Mouse (Mus musculus): ENCODE results near the gene Tcp11l1.

Tcp11l1 gene

DNA sequence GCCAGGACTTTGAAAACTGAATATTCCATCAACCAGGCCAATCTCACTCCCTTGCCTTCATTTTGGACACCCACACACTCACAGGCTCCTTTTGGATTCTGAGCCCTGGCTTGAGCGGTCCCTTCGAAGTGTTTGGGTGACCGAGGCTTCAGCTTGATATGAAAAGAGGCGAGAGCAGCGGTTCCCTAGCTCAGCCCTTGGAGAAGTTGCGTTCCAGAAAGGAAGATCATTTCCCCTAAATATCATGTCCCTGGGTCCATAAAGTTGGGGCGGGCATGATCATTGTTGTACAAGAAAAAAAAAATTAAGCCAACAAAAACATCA is 479 bp upstream of the Tcp11l1 start:
- peak; percentile 35 for DNase-seq (ENCODE audit: low spot score)

DNA sequence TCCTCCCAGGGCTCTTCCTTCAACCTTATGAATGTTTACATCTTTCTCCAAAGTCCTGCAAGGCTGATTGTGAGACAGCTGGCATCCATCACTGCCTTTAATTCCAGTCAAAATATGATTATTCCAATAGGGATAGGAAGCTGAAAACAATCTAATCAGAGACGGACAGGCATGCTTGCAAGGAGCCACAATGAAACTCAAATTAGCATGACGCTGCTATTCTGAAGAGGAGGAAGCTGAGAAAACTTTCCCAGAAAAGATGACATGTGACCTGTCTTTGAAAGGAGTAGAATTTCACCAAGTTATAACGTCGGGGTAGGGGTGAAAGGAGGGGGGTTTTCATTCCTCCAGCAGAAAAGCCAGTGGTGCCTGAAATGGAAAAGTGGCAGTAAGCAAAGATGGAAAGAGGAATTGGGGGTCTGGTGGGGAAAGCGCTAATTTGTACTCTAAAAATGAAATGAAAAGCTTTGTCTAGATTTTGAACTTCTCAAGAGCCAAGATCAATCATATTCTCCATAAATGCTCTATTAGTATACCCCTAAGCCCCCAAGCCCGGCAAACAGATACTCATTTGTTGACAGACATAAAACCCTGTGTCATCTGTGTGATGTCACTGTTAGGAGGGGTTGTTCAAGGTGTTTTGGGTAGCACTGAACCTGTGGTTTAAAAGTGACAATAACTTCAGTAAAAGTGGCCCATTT is 1.1 kb downstream of the Tcp11l1 start:
- DNase-seq (ENCODE audit: low spot score), result no peak

DNA sequence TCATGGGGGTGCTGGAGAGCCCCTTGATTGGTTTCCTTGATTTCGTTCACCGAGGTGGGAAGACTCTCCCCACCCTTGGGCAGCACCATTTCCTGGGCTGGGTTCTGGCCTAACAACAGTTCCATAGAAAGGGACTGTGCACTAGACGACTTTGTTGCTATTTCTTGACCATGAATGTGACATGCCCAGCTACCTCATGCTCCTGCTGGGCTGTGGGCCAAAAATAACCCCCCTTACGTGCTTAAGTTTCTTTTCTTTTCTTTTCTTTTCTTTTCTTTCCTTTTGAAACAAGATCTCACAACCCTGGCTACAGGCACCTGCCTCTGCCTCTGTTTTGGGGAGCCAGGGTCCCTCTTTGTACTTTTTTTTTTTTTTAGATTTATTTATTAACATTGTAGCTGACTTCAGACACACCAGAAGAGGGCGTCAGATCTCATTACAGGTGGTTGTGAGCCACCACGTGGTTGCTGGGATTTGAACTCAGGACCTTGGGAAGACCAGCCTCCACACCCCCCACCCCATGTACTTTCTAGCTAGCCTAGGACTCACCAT is 2.1 kb downstream of the Tcp11l1 start:
- DNase-seq (ENCODE audit: low spot score), result no peak

DNA sequence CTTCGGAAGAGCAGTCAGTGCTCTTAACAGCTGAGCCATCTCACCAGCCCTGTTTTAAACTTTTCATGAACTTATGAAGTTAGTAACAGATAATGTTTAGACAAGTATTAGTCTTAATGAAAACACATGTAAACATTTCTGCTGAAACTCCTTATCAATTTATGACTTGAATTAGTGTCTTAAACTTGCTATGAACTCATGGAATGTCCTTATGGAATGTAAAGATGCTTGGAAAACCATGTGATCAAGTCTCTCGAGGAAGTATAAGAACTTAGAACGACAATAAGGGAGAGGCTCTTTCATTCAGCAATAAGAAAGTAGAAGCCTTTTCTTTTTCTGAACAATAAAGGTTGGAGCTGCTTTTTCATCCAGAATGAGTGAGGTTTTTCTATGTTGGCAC is 7.6 kb downstream of the Tcp11l1 start:
- DNase-seq (ENCODE audit: low spot score), result no peak

DNA sequence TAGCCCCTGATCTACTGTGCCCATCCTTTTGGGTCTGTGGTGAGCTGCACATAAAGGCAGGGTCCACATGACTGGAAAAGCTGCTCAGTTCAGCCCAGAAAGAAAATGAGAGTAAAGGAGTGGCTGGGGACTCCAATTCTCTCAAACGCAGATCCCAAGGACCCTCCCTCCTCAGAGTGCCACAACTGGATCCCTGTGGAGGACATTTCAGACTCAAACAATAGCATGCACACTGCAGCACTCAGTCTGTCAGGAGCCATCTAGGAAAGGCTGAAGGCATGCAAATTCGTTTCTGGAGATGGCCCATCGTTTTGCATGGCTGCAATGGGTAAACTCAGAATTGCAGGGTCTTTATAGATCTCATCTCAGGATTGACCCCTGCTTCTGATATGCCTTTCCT is 8.8 kb downstream of the Tcp11l1 start:
- no peak for DNase-seq (ENCODE audit: low spot score)

DNA sequence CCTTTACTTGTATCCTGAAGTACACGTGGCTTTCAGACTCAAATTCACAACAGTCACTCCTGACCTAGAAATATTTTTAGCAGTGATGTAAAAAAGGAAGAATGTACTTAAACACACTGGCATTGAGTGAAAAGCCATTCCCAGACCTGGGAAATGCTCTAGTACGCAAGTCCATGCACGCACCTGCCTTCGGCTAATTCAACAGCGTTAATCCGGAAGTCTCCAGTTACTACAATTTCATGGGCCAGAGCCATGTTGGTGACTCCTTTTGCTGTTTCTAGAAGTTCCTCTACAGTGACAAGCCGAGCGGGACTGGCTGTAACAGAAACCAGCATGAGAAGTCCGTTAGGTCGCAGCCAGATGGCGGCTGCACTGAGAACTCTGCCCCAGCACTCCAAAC is 12.3 kb downstream of the Tcp11l1 start:
- DNase-seq (ENCODE audit: low spot score), result no peak

DNA sequence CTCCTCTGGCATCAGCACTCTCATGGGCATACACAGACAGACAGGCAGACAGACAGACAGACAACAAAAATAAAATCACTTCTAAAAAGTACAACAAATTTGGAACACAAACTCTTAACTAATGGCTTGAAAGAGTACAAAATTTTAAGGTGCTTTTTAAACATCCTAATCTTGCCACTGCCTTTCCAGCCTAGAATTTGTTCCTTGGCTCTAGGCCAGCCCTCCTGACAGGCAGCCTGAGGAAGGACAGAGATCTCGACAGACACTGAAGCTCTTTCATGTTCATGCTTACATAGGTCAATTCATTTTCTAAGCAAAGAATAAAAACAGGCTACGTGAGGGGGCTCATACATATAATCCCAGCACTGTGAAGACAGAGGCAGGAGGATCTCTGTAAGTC is 19.4 kb downstream of the Tcp11l1 start:
- DNase-seq (ENCODE audit: low spot score), result no peak

DNA sequence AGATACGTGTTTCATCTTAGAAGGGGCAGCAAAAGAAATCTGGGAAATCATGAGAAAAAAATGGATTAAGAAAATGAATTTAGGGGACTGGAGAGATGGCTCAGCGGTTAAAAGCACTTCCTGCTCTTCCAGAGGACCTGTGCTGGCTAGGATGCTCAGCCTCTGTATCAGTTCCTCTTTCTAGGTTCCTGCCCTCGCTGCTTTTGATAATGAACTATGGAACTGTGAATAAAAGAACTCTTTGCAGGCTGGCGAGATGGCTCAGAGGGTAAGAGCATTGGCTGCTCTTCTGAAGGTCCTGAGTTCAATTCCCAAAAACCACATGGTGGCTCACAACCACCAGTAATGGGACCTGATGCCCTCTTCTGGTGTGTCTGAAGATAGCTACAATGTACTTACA is 21.2 kb downstream of the Tcp11l1 start:
- DNase-seq (ENCODE audit: low spot score), result no peak

DNA sequence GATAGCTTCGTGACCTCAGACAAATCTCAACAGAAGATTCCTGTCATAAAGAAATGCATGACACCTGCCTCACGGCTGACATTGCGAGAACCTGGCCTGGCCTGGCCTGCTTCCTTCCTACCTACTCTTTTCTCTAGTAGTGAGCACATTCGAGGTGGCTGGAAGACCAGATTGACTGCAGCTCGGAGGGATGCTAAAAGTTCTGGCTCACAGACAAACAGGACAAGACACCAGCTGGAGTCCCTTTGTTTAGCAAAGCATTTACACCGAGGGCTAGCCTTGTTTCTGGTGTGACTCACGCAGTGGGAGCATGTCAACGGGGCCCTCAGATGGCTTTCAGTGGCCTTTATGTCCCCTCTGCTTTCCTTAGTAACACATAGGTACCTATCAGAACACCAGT is 23.2 kb downstream of the Tcp11l1 start:
- DNase-seq (ENCODE audit: low spot score), result no peak

DNA sequence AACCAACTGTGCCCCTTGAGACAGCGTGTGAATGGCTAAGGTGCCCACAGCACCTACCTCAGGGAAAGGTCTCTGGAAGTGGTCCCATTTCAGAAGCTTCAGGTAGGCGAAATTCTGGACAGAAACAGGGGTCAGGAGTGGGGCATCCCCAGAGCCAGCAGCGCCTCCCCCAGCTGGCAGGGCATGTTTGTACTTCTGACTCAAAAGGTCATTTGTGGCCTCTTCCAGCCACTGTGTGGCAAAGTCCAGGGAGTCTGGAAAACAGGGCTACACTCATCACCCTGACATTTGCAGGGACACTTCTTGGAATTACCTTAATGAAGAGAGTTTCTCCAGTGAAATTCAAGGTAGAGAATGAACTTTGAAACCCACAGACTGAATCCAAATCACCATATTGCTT is 23.6 kb downstream of the Tcp11l1 start:
- DNase-seq (ENCODE audit: low spot score), result no peak

DNA sequence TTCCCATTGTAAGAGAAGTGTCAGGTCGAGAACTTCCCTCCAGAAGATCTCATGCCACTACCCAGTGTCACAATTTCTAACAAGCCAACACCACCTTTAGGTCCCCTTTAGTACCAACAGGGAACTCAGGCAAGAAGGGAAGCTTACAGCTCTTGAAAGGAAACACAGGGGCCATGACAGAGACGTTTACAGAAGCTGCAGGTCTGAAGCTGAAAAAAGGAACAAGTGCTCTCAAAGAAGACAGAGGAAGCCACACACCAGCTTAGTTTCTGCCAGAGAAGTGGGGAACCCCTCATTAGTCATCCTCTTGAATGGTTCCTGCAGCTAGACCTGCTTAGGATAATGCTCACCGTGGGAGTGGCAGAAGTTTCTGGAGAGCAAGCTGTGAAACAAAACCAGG is 24.7 kb downstream of the Tcp11l1 start:
- no peak for DNase-seq (ENCODE audit: low spot score)

DNA sequence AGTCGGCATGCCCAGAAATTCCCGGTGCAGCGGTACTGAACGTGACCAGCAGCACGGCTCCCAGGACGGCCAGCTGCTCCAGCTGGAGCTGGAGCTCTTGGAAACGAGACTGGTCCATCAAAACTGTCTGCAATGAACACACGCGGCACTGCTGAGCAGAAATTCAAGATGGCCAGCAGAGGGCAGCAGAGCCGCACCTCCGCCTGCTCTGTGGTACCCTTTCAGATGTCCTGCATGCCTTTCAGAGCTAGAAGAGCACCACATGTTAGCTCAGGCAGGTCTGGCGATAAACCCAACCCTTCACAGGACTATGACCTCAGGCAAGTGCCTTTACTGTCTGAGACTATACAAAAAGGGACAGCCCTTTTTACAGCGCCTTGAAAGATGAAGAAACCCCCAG is 26.6 kb downstream of the Tcp11l1 start:
- peak; percentile 66 for DNase-seq (ENCODE audit: low spot score)

DNA sequence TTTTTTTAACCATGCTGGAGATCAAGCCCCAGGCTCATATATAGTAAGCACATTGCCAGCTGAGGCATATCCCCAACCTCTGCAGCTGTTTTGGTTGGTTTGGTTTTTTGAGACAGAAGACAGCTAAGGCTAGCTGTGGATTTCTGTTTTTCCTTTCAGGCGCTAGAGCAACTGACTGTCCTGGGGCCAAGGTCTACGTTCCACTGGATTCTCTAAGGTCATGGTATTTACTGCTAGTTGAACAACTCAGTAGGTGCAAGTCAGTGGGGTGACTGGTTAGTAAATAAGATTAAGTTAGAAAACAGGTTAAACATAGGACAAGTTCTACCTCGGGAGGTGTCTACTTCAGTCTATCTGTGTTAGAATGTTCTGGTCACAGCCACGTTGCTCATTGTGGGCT is 27.2 kb downstream of the Tcp11l1 start:
- no peak for DNase-seq (ENCODE audit: low spot score)

DNA sequence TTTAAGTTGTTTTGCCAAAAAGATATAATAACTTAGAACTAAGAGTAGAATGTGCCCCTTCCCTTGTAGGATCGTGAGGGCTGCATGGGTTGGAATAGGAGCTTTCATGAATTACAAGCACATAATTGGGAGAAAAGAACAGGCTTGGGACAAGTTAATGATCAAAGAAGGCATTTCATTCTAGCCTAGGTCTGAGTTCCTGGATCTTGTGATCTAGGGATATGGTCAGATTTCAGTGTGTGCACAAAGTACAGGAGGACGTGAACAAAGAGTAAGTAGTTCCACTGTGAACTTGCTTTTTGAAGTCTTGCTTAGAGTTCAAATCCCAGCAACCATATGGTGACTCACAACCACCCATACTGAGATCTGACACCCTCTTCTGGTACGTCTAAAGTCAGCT is 34.6 kb downstream of the Tcp11l1 start:
- DNase-seq (ENCODE audit: low spot score), result no peak

DNA sequence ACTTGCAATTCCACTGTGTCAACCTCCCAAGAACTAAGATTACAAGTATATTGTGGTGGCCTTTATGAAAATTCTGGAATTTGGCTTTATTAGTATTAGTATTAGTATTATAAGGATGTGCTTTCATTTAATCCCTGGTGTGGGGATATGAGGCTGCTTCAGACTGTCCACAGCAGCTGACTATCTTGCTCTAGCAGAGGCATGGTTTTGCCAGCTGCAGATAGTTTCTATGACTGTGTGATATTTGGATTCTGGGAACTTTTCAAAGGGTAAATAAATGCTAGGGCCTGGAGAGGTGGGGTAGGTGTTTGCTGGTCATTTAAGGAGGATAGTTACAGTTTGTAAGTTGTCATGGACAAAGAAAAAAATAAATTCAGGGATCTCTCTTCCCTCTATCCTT is 40.2 kb downstream of the Tcp11l1 start:
- DNase-seq (ENCODE audit: low spot score), result no peak

DNA sequence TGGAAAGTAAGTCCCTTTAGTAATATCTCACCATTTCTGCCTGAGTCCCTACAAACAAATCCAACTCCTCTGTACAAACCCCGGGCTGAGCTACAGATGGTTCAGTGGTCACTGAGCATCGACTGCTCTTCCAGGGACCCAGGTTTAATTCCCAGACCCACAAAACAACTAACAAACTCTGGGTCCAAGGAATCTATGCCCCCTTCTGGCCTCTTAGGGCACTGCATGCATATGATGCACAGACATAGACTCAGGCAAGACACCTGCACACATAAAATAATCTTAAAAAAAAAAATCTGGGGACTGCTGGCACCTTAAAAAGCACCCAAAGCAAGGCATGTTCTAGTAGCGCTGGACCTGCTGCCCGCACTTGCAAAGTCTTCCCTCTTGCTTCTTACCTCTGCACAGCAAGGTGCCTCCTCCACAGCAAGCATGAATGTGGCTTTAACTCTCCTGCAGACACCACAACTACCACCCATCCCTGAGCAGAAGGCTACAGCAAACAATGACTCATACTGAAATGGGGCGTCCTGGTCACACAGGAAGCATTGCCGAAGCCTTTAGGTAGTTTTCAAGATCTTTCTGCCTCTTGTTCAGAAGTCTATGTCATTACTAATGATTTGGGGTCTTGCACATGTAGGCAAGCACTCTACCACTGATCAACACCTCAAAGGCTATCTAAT is 42.7 kb downstream of the Tcp11l1 start:
- no peak for DNase-seq (ENCODE audit: low spot score)

DNA sequence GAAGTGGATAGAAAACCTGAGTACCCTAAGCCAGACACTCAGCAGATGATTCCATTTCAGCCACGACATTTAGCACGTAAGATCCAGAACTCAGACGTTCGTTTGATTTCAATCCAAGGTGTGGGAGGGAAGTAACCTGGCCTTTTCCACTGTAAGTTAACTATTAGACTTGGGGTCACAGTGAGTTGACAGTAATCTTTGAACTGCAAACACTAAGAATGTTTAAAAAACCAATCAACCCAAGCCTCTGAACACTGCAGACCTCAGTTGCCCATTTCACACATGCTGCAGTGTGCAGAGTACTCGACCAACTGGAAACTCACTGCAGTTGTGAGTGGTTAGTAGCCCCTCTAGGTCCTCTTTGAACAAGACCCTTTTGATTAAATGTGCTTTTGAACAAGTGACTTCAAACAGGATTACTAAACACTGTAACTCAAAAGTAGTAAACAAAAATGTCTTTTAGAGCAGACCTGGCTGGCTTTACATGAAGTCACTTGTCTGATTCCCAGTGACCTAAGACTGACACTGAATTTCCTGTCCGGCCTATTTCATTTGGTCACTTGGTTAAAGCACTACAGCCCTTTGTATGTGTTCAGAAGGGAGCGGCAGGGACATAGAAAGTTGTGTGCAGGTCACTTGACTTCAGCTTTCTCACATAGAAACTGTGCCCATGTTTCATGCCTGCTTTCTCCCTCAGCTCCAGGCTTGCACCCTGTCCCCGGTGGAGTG is 48.4 kb downstream of the Tcp11l1 start:
- no peak for DNase-seq (ENCODE audit: low spot score)

DNA sequence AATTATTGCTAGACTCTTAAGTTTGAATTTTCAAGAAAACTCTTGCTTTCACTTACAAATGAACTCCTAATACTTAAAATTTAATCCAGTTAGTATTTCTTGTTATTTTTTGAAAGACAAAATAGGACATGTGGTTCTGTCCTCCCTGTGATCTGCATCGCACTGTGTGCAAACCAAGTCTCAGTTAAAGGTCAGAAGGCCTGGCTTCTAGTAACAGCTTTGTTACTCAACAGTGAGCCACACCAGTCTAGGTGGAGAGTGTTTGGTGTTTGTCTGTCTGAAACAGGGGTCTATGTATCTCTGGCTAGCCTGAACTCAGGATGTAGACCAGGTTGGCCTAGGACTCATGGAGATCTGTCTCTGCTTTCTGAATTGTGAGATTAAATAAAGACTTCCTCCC is 53.3 kb downstream of the Tcp11l1 start:
- no peak for DNase-seq (ENCODE audit: low spot score)

DNA sequence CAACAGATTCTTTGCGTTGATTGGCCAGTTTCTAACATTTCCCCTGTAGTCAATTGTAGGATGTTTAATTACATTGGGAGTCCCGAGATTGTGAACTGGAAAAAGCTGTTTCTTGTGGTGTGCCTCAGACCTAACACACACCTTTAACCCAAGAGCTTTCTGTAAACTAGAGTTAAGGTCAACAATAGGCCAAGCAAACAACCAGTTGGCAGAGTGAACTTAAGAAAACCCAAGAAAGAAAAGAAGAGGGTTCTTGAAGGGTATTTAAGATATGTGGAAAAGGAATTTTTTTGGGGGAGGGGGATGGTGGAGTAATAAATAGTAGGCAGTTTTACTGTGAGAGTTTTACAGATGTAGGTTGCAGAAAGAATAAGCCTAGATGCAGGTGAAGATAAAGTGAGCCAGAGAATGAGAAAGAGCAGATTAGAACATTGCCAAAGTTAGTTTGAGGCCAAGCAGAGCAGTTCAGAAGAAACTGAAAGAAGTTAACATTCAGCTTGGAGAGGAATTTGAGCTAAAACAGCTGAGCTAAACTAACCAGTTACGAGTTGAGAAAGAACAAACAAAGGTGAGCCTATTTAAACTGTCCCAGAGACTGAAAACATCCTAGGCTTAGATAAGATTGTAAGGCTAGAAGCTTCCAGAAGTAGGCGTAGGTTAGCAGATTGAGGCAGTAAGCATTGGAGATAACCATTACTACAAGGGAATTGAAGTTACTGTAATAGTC is 95.8 kb downstream of the Tcp11l1 start:
- DNase-seq (ENCODE audit: low spot score), result no peak

DNA sequence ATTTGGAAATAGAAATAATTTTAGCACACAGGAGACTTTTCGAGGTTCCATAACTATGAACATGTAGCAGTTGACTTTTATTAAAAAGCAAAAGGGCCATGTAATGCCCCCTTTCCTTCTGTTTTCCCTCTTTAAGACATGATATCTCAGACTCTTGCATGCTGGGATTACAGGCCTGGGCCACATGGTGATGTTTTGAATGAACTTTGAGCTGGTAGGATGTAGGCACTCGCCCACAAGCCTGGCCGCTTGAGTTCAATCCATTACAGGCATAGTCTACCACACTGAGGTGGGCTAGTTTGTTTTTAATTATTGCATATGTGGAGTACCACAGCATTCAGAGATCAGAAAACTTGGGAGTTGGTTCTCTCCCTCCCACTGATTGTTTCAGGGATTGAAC is 97.2 kb downstream of the Tcp11l1 start:
- DNase-seq (ENCODE audit: low spot score), result no peak

Data from c-Kit-positive CD71-positive TER-119-positive erythroid progenitor cells, embryonic 14.5 days (primary cell).